Mouse (Mus musculus): ENCODE measurements around the gene Arhgap27.
"Not testable (repeated sequence)": the region's sequence is repeated elsewhere in the genome, so short reads cannot be mapped to it uniquely, and the experiment has no call there.

The Arhgap27 gene

GRCm38 (mm10) chr11:103292890-103293287 is 70.6 kb downstream of the Arhgap27 start:
- DNase-seq (ENCODE audit: low read depth), result no peak

- peak; percentile 73 for DNase-seq (ENCODE audit: low read depth)
These were observed 71.2 kb downstream of the Arhgap27 start for GRCm38 (mm10) chr11:103292152-103292889.

- not testable (repeated sequence) for DNase-seq (ENCODE audit: low read depth)
These were observed 72.7 kb downstream of the Arhgap27 start for GRCm38 (mm10) chr11:103290841-103291240.

- DNase-seq (ENCODE audit: low read depth), result peak; percentile 70
These were observed 75.1 kb downstream of the Arhgap27 start for GRCm38 (mm10) chr11:103288291-103288963.

GRCm38 (mm10) chr11:103286910-103287309 is 76.6 kb downstream of the Arhgap27 start:
- DNase-seq (ENCODE audit: low read depth), result no peak

- DNase-seq (ENCODE audit: low read depth), result no peak
These were observed 77.5 kb downstream of the Arhgap27 start for GRCm38 (mm10) chr11:103285951-103286350.

GRCm38 (mm10) chr11:103285276-103285675 is 78.2 kb downstream of the Arhgap27 start:
- no peak for DNase-seq (ENCODE audit: low read depth)

GRCm38 (mm10) chr11:103281784-103282183 is 81.7 kb downstream of the Arhgap27 start:
- DNase-seq (ENCODE audit: low read depth), result peak; percentile 43

All from 416B (cell line).